Mouse (Mus musculus): ENCODE data around the gene Tmem168.

- TF ChIP-seq POLR2A (IDR thresholded peaks at IDR 0.05; ENCODE audit: extremely low read depth, insufficient read depth, low read length) (no peak), CTCF (IDR thresholded peaks at IDR 0.05; ENCODE audit: low read depth, low read length) (peak; percentile 15; the same call in 1 of the 2 replicates)
These were observed 42.2 kb downstream of the Tmem168 start for GRCm38 (mm10) chr6:13565734-13566133.
